Mouse (Mus musculus) hindlimb bud, embryonic 11.5 days (tissue): ENCODE measurements around the gene Fndc8.
"Not testable (repeated sequence)": the region's sequence is repeated elsewhere in the genome, so short reads cannot be mapped to it uniquely, and the experiment has no call there.

Experiments
- DNase-seq: peaks from one replicate; pipeline ENCODE4 v3.0.0-alpha.2; 2012; ENCODE audit warnings: low read depth, low spot score; ENCODE audit errors: extremely low spot score

The Fndc8 gene

GRCm38 (mm10) chr11:82910250-82910649, 18.3 kb downstream of the Fndc8 start, which contains the start of gene Unc45b:
Unc45b (plus strand) TSS chr11:82910550.
- DNase-seq, result no peak

GRCm38 (mm10) chr11:82910679-82911389, 18.9 kb downstream of the Fndc8 start:
- no peak for DNase-seq

- DNase-seq, result peak; percentile 70
Observed at GRCm38 (mm10) chr11:82914711-82915352, 22.9 kb downstream of the Fndc8 start.

- no peak for DNase-seq
Observed at GRCm38 (mm10) chr11:82920768-82921167, 28.8 kb downstream of the Fndc8 start.

- DNase-seq, result no peak
Observed at GRCm38 (mm10) chr11:82921691-82922090, 29.8 kb downstream of the Fndc8 start.

- not testable (repeated sequence) for DNase-seq
Observed at GRCm38 (mm10) chr11:82923910-82924309, 32.0 kb downstream of the Fndc8 start.

- DNase-seq, result no peak
Observed at GRCm38 (mm10) chr11:82928897-82929632, 37.1 kb downstream of the Fndc8 start.

- no peak for DNase-seq
Observed at GRCm38 (mm10) chr11:82929633-82929950, 37.7 kb downstream of the Fndc8 start.

- not testable (repeated sequence) for DNase-seq
Observed at GRCm38 (mm10) chr11:82930391-82930955, 38.5 kb downstream of the Fndc8 start.

- not testable (repeated sequence) for DNase-seq
Observed at GRCm38 (mm10) chr11:82931161-82931560, 39.2 kb downstream of the Fndc8 start.

- not testable (repeated sequence) for DNase-seq
Observed at GRCm38 (mm10) chr11:82931671-82932450, 39.9 kb downstream of the Fndc8 start.

GRCm38 (mm10) chr11:82933186-82933585, 41.3 kb downstream of the Fndc8 start:
- no peak for DNase-seq

- no peak for DNase-seq
Observed at GRCm38 (mm10) chr11:82943336-82943735, 51.4 kb downstream of the Fndc8 start.

GRCm38 (mm10) chr11:82945636-82946035, 53.7 kb downstream of the Fndc8 start:
- DNase-seq, result no peak

- no peak for DNase-seq
Observed at GRCm38 (mm10) chr11:82947457-82947856, 55.5 kb downstream of the Fndc8 start.

GRCm38 (mm10) chr11:82949036-82949435, 57.1 kb downstream of the Fndc8 start:
- DNase-seq, result no peak
